25 mouse cellular contexts compared by ENCODE assay signal in genomic region chr11:46580428-46580827, GRCm38 (mm10). TPM values are rescaled to one million over a fixed set of nuclear protein-coding genes. Genes with fewer than 3 reads are reported as not detected.
"Had no signal": no experiment of that assay in that cellular context is flagged by ENCODE, and none has a peak within 500 bp of the region (broad histone marks: within the 10 kb centered on the region; RNA-seq: fewer than 3 reads in every experiment).

No protein-coding gene starts in this region.

- H3K4me1 ChIP-seq: lung, embryonic 15.5 days; midbrain, embryonic 13.5 days; midbrain, embryonic 15.5 days; neural tube, embryonic 12.5 days; stomach, embryonic 15.5 days had no signal

- H3K9ac ChIP-seq: lung, embryonic 15.5 days; midbrain, embryonic 13.5 days; midbrain, embryonic 15.5 days; neural tube, embryonic 12.5 days; stomach, embryonic 15.5 days had no signal

- H3K4me2 ChIP-seq: lung, embryonic 15.5 days; midbrain, embryonic 11.5 days; midbrain, embryonic 13.5 days; midbrain, embryonic 15.5 days; neural tube, embryonic 12.5 days; stomach, embryonic 15.5 days had no signal

- H3K4me3 ChIP-seq: lung, embryonic 15.5 days; megakaryocyte, embryonic 14.5 days; midbrain, embryonic 13.5 days; midbrain, embryonic 15.5 days; neural tube, embryonic 12.5 days; stomach, embryonic 15.5 days had no signal

- H3K27me3 ChIP-seq: lung, embryonic 15.5 days; megakaryocyte, embryonic 14.5 days; midbrain, embryonic 13.5 days; midbrain, embryonic 15.5 days; neural tube, embryonic 12.5 days; stomach, embryonic 15.5 days had no signal

- DNase-seq: lung, adult 2 months; lung, postnatal 14 days; lung, postnatal 36 days; right cerebral cortex, postnatal 14 days; thymus, adult 2 months; thymus, postnatal 25 days; thymus, postnatal 4 days had no signal

- H3K27ac ChIP-seq: lung, embryonic 15.5 days; macrophage; midbrain, embryonic 13.5 days; midbrain, embryonic 15.5 days; neural tube, embryonic 12.5 days; stomach, embryonic 15.5 days; stomach, postnatal 0 days had no signal

- H3K9me3 ChIP-seq: lung, embryonic 15.5 days; midbrain, embryonic 13.5 days; midbrain, embryonic 15.5 days; neural tube, embryonic 12.5 days; stomach, embryonic 15.5 days had no signal

- H3K36me3 ChIP-seq: lung, embryonic 15.5 days; midbrain, embryonic 13.5 days; midbrain, embryonic 15.5 days; neural tube, embryonic 12.5 days; stomach, embryonic 15.5 days had no signal

- ATAC-seq: lung, postnatal 0 days; midbrain, embryonic 13.5 days; midbrain, embryonic 15.5 days had no signal

RNA-seq across cellular contexts. Expression of gene BC053393, which starts 9.1 kb away (rescaled TPM):
- total RNA-seq: megakaryocyte progenitor cell, adult 5-6 weeks; midbrain, postnatal 0 days; monocyte, adult 5-6 weeks; neutrophil, adult 5-6 weeks had no signal
- polyA plus RNA-seq: lung, embryonic 15.5 days; lung, postnatal 0 days; macrophage; midbrain, embryonic 11.5 days; midbrain, embryonic 13.5 days; midbrain, embryonic 15.5 days; midbrain, postnatal 0 days; neural tube, embryonic 12.5 days; neural tube, embryonic 14.5 days; spleen, adult 2 months; stomach, embryonic 15.5 days; stomach, postnatal 0 days; testis, adult 2 months; urinary bladder, adult 2 months had no signal

RNA-seq across cellular contexts. Expression of gene Dppa1, which starts 48.6 kb away (rescaled TPM):
- total RNA-seq: megakaryocyte progenitor cell, adult 5-6 weeks; midbrain, postnatal 0 days; monocyte, adult 5-6 weeks; neutrophil, adult 5-6 weeks had no signal
- polyA plus RNA-seq: lung, adult 2 months; lung, embryonic 15.5 days; lung, postnatal 0 days; macrophage; midbrain, embryonic 11.5 days; midbrain, embryonic 13.5 days; midbrain, embryonic 15.5 days; midbrain, postnatal 0 days; neural tube, embryonic 12.5 days; neural tube, embryonic 14.5 days; spleen, adult 2 months; stomach, embryonic 15.5 days; stomach, postnatal 0 days; testis, adult 2 months; urinary bladder, adult 2 months had no signal

RNA-seq across cellular contexts. Expression of gene Gm12169, which starts 56.4 kb away (rescaled TPM):
- total RNA-seq: megakaryocyte progenitor cell, adult 5-6 weeks; midbrain, postnatal 0 days; monocyte, adult 5-6 weeks; neutrophil, adult 5-6 weeks had no signal
- polyA plus RNA-seq: lung, adult 2 months; lung, embryonic 15.5 days; lung, postnatal 0 days; macrophage; midbrain, embryonic 11.5 days; midbrain, embryonic 13.5 days; midbrain, embryonic 15.5 days; midbrain, postnatal 0 days; neural tube, embryonic 12.5 days; neural tube, embryonic 14.5 days; spleen, adult 2 months; stomach, embryonic 15.5 days; stomach, postnatal 0 days; testis, adult 2 months; thymus, adult 2 months; urinary bladder, adult 2 months had no signal
